Mouse (Mus musculus): ENCODE results near the gene Fen1.
"Not testable (repeated sequence)": the region's sequence is repeated elsewhere in the genome, so short reads cannot be mapped to it uniquely, and the experiment has no call there.

Gene Fen1

DNA sequence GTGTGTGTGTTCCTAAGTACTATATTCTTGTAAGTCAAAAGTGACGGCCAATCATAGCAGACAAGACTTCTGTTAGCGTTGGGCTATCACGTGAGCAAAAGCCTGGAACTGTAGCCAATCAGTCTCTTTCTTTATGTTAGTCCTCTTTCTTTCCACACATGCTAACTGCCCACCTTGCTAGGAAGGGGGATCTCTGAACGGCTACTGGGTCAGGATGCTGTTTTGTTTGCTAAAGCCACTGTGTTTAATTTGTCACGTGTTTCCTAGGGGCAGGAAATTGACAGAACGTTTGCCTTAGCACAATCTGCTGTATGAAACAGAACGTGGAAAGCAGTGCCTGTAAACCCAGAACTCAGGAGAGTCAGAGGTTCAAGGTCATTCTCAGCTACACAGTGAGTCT, 21.8 kb downstream of the Fen1 start:
- peak; percentile 50 for DNase-seq (ENCODE audit: low read depth, low spot score)

- DNase-seq (ENCODE audit: low read depth, low spot score), result no peak
These were observed 22.7 kb downstream of the Fen1 start for GRCm38 (mm10) chr19:10181225-10181624.

GRCm38 (mm10) chr19:10176941-10177372, 27.0 kb downstream of the Fen1 start:
- DNase-seq (ENCODE audit: low read depth, low spot score), result no peak

GRCm38 (mm10) chr19:10176477-10176876, 27.5 kb downstream of the Fen1 start:
- no peak for DNase-seq (ENCODE audit: low read depth, low spot score)

DNA sequence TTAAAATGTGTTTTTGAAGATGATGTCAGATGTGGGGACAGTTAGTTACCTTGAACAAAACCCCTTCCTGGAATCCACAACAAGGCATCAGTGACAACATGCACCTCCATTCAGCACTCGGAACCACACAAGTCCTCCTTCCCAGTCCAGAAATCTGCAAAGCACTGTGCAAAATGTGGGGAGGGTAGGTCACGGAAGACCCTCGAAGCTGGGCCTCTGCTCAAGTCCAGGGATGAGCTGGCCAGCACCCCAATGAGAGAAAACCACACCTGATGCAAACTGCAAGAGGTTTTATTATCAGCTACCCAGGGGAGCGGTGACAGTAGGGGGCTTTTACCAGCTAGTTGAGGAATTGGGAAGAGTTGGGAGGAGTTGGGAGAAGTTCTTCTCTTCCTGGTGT, 29.0 kb downstream of the Fen1 start:
- DNase-seq (ENCODE audit: low read depth, low spot score), result no peak

GRCm38 (mm10) chr19:10173844-10174539, 30.0 kb downstream of the Fen1 start:
- no peak for DNase-seq (ENCODE audit: low read depth, low spot score)

GRCm38 (mm10) chr19:10173116-10173718, 30.8 kb downstream of the Fen1 start:
- DNase-seq (ENCODE audit: low read depth, low spot score), result no peak

DNA sequence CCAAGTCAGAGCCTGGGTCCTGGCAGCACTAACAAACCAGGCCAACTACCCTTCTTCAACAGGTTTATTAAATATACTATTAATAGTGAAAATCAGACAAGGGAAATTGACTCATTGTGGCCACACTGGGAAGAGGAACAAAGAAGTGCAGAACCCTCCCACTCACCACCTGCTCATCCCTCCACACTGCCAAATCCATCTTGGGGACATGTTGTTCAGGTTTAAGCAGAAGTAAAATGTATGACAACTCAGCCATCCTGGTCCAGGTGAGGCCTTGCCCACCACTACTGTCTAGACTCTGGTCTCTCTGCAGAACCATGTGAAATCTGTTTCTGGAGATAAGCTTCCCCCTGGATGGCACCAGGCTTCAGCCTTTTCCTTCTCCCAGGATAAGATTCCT, 32.1 kb downstream of the Fen1 start:
- no peak for DNase-seq (ENCODE audit: low read depth, low spot score)

DNA sequence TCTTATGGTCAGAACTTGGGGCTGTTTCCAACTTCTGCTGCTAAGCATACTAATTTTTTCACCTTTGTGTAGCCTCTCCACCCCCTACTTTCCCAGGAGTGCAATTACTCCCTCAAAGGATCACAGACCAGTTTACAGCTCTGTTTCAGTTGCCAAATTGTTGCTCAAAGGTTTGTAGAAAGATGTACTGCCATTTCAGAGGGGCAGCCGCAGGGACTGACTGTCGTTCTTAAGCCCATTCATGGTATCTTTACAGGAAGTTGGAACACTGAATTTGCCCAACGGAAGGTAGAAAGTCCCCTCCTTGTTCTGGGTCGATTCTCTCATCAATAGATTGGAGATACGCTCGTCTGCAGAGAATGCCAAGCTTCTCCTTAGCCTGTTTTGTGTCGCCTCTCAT, 32.6 kb downstream of the Fen1 start:
- no peak for DNase-seq (ENCODE audit: low read depth, low spot score)

- DNase-seq (ENCODE audit: low read depth, low spot score), result peak; percentile 13
These were observed 33.5 kb downstream of the Fen1 start for GRCm38 (mm10) chr19:10170466-10170865.

DNA sequence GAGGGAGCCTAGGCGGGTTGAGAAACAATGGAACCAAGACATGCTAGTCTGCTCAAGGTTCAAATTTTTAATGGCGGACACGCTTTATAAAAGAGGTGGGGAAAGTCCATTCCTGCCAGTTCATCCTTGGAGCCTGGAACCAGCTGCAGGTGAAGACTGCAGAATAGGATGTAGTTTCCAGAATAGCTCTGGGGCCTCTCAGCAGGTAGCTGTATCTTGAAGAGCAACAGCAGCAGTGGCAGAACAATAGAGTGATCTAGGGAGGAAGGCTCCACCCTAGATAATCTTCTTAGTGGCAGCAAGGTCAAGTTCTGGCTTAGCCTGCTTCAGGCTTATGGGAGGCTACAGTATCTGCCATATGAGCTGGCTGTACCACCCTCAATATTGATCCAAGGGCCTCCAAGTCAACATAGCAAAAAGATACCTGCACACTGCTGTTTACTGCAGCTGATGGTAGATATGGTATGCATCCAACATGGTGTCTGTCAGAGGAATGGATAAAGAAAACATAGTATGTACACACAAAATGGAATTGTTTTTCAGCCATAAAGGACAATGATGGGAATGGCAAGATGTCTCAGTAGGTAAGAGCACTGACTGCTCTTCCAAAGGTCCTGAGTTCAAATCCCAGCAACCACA, 34.2 kb downstream of the Fen1 start:
- peak; percentile 73 for DNase-seq (ENCODE audit: low read depth, low spot score)

DNA sequence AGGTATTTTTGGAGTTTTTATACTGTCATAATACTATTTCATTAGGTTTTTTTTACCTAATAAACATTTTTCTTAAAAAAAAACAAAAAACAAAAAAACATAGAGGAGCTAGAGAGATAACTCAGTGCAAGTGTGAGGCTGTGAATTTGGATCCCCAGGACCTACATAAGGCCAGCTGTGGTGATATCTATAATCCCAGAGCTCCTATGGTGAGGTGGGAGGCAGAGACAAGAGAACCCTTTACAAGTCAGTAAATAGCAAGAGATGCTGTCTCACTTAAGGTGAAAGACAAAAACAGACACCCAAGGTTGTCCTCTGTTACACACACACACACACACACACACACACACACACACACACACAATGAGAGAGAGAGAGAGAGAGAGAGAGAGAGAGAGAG, 34.8 kb downstream of the Fen1 start:
- DNase-seq (ENCODE audit: low read depth, low spot score), result no peak

- no peak for DNase-seq (ENCODE audit: low read depth, low spot score)
These were observed 35.5 kb downstream of the Fen1 start for GRCm38 (mm10) chr19:10168441-10168840.

GRCm38 (mm10) chr19:10167951-10168350, 36.0 kb downstream of the Fen1 start:
- DNase-seq (ENCODE audit: low read depth, low spot score), result no peak

GRCm38 (mm10) chr19:10167112-10167511, 36.9 kb downstream of the Fen1 start:
- DNase-seq (ENCODE audit: low read depth, low spot score), result no peak

- DNase-seq (ENCODE audit: low read depth, low spot score), result not testable (repeated sequence)
These were observed 38.0 kb downstream of the Fen1 start for GRCm38 (mm10) chr19:10165928-10166327.

GRCm38 (mm10) chr19:10163896-10164295, 40.1 kb downstream of the Fen1 start:
- DNase-seq (ENCODE audit: low read depth, low spot score), result no peak

GRCm38 (mm10) chr19:10157725-10158124, 46.2 kb downstream of the Fen1 start:
- DNase-seq (ENCODE audit: low read depth, low spot score), result no peak

DNA sequence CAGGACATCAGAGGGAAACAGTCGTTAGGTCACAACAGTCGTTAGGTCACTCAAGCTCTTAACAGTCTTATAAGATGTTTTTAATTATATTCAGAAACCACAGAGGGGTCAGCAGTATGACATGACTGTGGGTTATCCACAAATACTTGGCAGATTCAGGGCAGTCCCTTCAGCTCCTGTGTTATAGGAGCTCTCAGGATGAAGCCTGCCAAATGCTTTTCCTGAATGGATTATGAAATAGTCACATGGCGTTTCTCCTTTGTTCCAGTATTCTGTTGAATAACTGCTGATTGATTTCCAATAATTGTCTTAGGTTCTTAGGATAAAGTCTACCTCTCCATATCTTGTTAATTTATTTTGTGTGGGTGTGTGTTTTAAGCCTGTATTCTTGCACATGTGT, 54.8 kb downstream of the Fen1 start:
- no peak for DNase-seq (ENCODE audit: low read depth, low spot score)

Measured in ZHBTc4 (cell line).